9 mouse cellular contexts compared by ENCODE assay signal in genomic region chr6:4503106-4503505, GRCm38 (mm10). TPM values are rescaled to one million over a fixed set of nuclear protein-coding genes. Genes with fewer than 3 reads are reported as not detected.
DNase-seq lines count a peak whose midpoint lies in the region; ATAC-seq lines count a peak whose summit lies in the region.
"Had no signal": no experiment of that assay in that cellular context is flagged by ENCODE, and none has a peak within 500 bp of the region (broad histone marks: within the 10 kb centered on the region; RNA-seq: fewer than 3 reads in every experiment).

No protein-coding gene starts in this region.

- peaks cover 13% of the 10 kb centered on the region for H3K4me1 ChIP-seq in liver, embryonic 12.5 days
- no peaks in the 10 kb centered on the region; the same call in 1 of the 2 replicates for H3K4me1 ChIP-seq in kidney, embryonic 16.5 days (ENCODE audit: insufficient read depth, low read length)

- H3K4me2 ChIP-seq in liver, embryonic 12.5 days = no peak overlapping the region
- H3K4me2 ChIP-seq in kidney, embryonic 16.5 days (replicated peaks; ENCODE audit: low read depth, low read length) = no peak overlapping the region

- H3K9me3 ChIP-seq in liver, embryonic 12.5 days (replicated peaks) = no peaks in the 10 kb centered on the region
- no peaks in the 10 kb centered on the region for H3K9me3 ChIP-seq in kidney, embryonic 16.5 days (ENCODE audit: low read length)

- no peak overlapping the region for H3K4me3 ChIP-seq in liver, embryonic 12.5 days
- no peak overlapping the region for H3K4me3 ChIP-seq in kidney, embryonic 16.5 days (ENCODE audit: low read length)

- 0 out of 2 replicates have a peak, but pooled peaks have one; percentile 37 for ATAC-seq in liver, embryonic 12.5 days
- ATAC-seq in kidney, embryonic 16.5 days (ENCODE audit: low FRiP score, low TSS enrichment) = no peak

- H3K9ac ChIP-seq in liver, embryonic 12.5 days = no peak overlapping the region
- no peak overlapping the region for H3K9ac ChIP-seq in kidney, embryonic 16.5 days (replicated peaks; ENCODE audit: low read length)

- WGBS in liver, embryonic 12.5 days (ENCODE audit: insufficient replicate concordance) = 10% methylated on average over 1 of the region's 1 CpGs
- WGBS in kidney, embryonic 16.5 days = 7% methylated on average over 1 of the region's 1 CpGs

- DNase-seq in kidney, postnatal 10 days = peak; percentile 54
- DNase-seq in kidney, adult 18-20 months = no peak
- peak; percentile 28 for DNase-seq in adipocyte (ENCODE audit: low spot score)
- peak; percentile 52 for DNase-seq in gastrocnemius, postnatal 14 days
- no peak for DNase-seq in left cerebral cortex, postnatal 4 days
- no peak for DNase-seq in thymus, adult 18-20 months

- intact Hi-C loops in gastrocnemius, postnatal 14 days (cut with DNase I; ENCODE audit: low total_unique reads) = no loop called here
- intact Hi-C loops in left cerebral cortex, postnatal 4 days (cut with DNase I) = no loop called here

- no peak overlapping the region for H3K27ac ChIP-seq in liver, embryonic 12.5 days
- H3K27ac ChIP-seq in kidney, embryonic 16.5 days (ENCODE audit: low read length) = no peak overlapping the region

- H3K36me3 ChIP-seq in liver, embryonic 12.5 days = no peaks in the 10 kb centered on the region
- H3K36me3 ChIP-seq in kidney, embryonic 16.5 days (ENCODE audit: insufficient read depth, low read length) = no peaks in the 10 kb centered on the region

- peaks cover 12% of the 10 kb centered on the region for H3K27me3 ChIP-seq in liver, embryonic 12.5 days (replicated peaks)
- H3K27me3 ChIP-seq in kidney, embryonic 16.5 days (ENCODE audit: insufficient read depth, low read length) = no peaks in the 10 kb centered on the region

RNA-seq across cellular contexts. Expression of gene Col1a2, which starts 1.5 kb away (rescaled TPM):
- 1,000 to 10,000 TPM; 2,080 to 2,296 TPM for total RNA-seq in gastrocnemius, postnatal 14 days (2021)
- polyA plus RNA-seq in liver, embryonic 12.5 days (2016; fragmentation: Nextera tagmentation; extraction: Ambion mirVana) = 85.5 and 94.7 TPM in 2 replicates
- total RNA-seq in left cerebral cortex, postnatal 4 days (2021) = 10 to 100 TPM; 67.5 to 70.6 TPM
- polyA plus RNA-seq in kidney, embryonic 16.5 days (2015; fragmentation: Nextera tagmentation; extraction: Ambion mirVana) = 551 and 618 TPM in 2 replicates
- total RNA-seq: neutrophil, adult 5-6 weeks had no signal

Comparison
In these comparisons a context has a peak if more than half of its experiments do, and no peak if none do; other contexts are left out.
1. DNase-seq: peak in kidney, postnatal 10 days (single experiment), adipocyte (single experiment) and gastrocnemius, postnatal 14 days (single experiment); none in kidney, adult 18-20 months (single experiment), left cerebral cortex, postnatal 4 days (single experiment) and thymus, adult 18-20 months (0 of 2).
2. RNA of gene Col1a2, which starts 1.5 kb away (total RNA-seq): 2,080 to 2,296 TPM in gastrocnemius, postnatal 14 days; 67.5 to 70.6 TPM in left cerebral cortex, postnatal 4 days; every median in the first group is over 10 times any median in the second.